Mouse (Mus musculus): ENCODE data around the gene Ldb3. TPM values are rescaled to one million over a fixed set of nuclear protein-coding genes. Genes with fewer than 3 reads are reported as not detected.

Ldb3 gene
- polyA plus RNA-seq, 1 experiment from 2014 or later = 301 TPM

GRCm38 (mm10) chr14:34574068-34574467, 14.4 kb downstream of the Ldb3 start:
- WGBS = 14% methylated on average over 2 of the region's 2 CpGs
- Histone ChIP-seq H3K27ac (replicated peaks in 1 of 2; ENCODE audit: control insufficient read depth in 1 of 2, insufficient read depth in 1 of 2, low read depth in 2 of 2, low read length in 2 of 2) (peak overlapping the region; percentile 88 to 94), H3K4me1 (ENCODE audit: control insufficient read depth in 2 of 2, insufficient read depth in 2 of 2, low read length in 2 of 2) (peaks cover 41 to 59% of the 10 kb centered on the region in 2 experiments)

DNA sequence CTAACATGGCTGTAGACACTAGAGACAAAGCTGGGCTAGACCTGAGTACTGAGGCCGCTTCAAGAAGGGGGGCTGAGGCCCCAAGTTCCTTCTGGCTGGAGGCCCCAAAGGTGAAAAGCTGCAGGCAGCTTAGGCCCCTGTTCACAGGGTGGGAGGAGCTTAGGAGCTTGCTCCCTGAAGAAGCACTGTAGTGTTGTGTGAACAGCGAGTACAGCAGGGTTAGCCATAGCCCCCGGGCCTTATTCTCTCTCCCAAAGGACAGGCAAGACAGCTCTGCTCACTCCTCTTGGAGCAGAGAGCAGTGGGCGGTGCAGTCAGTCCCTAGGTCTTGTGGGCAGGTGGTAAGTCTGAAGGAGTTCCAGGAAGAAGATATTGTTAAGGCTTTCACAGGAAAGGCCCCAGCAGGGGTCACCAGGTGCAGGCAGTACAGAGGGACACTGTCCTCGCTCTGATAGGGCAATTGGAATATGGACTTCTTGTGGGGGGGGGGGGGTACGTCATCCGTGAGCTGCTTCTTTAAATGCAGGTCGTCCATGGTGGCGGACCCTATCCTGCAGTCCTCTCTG, 15.1 kb downstream of the Ldb3 start:
- Histone ChIP-seq H3K27ac (replicated peaks in 1 of 2; ENCODE audit: control insufficient read depth in 1 of 2, insufficient read depth in 1 of 2, low read depth in 2 of 2, low read length in 2 of 2) (peak overlapping the region; percentile 88 to 94), H3K27me3 (ENCODE audit: control insufficient read depth, insufficient read depth, low read length) (no peaks in the 10 kb centered on the region), H3K9ac (ENCODE audit: low read length) (peak overlapping the region; percentile 57), H3K4me3 (ENCODE audit: control insufficient read depth in 1 of 2, insufficient read depth in 1 of 2, low read depth in 1 of 2, low read length in 2 of 2) (no peak overlapping the region), H3K9me3 (ENCODE audit: control insufficient read depth, low read length) (no peaks in the 10 kb centered on the region), H3K36me3 (ENCODE audit: control insufficient read depth, insufficient read depth, low read length) (peaks cover 54% of the 10 kb centered on the region), H3K4me1 (ENCODE audit: control insufficient read depth in 2 of 2, insufficient read depth in 2 of 2, low read length in 2 of 2) (peaks cover 44 to 65% of the 10 kb centered on the region in 2 experiments), H3K4me2 (ENCODE audit: low read length) (peak overlapping the region; percentile 30; the same call in 1 of the 2 replicates)
- no peak for ATAC-seq (ENCODE audit: insufficient number of reproducible peaks, insufficient read depth, low FRiP score, low read depth)
- WGBS = 30% methylated on average over 9 of the region's 9 CpGs

More at GRCm38 (mm10) chr14:34574068-34574467, 14.4 kb downstream of the Ldb3 start:
- H3K4me3 ChIP-seq (ENCODE audit: control insufficient read depth in 1 of 2, insufficient read depth in 1 of 2, low read depth in 1 of 2, low read length in 2 of 2) = no peak overlapping the region
- H3K4me2 ChIP-seq (ENCODE audit: low read length) = peak overlapping the region; percentile 30; the same call in 1 of the 2 replicates
- H3K27me3 ChIP-seq (ENCODE audit: control insufficient read depth, insufficient read depth, low read length) = no peaks in the 10 kb centered on the region
- ATAC-seq (ENCODE audit: insufficient number of reproducible peaks, insufficient read depth, low FRiP score, low read depth) = peak; percentile 76
- no peaks in the 10 kb centered on the region for H3K9me3 ChIP-seq (ENCODE audit: control insufficient read depth, low read length)
- peaks cover 61% of the 10 kb centered on the region for H3K36me3 ChIP-seq (ENCODE audit: control insufficient read depth, insufficient read depth, low read length)
- peak overlapping the region; percentile 57 for H3K9ac ChIP-seq (ENCODE audit: low read length)

DNA sequence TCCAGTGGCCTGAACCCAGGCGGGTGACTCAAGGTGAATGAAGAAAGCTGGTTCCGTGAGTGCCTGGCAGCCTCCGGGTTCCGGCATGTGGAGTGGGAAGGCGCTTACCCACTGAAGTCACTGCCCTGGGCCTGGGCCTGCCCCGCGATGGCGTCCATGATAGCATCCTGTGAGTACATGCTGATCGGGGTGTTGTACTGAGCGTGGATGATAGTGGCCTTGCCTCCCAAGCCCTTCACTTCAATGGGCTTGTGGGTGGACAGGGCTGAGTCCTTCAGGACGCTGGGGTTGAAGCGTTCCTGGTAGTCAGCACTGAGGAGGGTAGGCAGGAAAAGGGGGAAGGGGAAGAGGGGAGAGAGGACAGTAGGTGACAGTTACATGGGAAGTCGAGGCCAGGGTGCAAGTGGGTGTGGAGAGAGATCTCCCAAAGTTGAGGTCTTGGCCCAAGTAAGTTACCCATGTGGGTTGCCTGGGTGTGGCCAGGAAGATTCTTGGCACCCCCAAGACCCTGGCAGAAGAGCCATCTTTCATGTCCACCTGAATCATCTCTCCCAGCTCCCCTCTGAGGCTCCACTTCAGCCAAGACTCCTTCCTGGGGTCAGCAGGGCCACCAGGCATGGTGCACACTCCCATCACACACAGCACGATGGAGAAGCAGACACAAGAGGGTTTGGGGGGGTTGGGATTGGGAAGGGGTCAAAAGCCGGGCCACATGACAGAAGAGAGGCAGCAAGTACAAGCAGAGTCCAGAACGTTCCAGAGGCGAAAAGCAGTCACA, 16.7 kb downstream of the Ldb3 start:
- Histone ChIP-seq H3K27ac (replicated peaks in 1 of 2; ENCODE audit: control insufficient read depth in 1 of 2, insufficient read depth in 1 of 2, low read depth in 2 of 2, low read length in 2 of 2) (peak overlapping the region; percentile 9 to 88), H3K9me3 (ENCODE audit: control insufficient read depth, low read length) (no peaks in the 10 kb centered on the region), H3K4me1 (ENCODE audit: control insufficient read depth in 2 of 2, insufficient read depth in 2 of 2, low read length in 2 of 2) (peaks cover 59 to 77% of the 10 kb centered on the region in 2 experiments), H3K4me2 (ENCODE audit: low read length) (no peak overlapping the region), H3K4me3 (ENCODE audit: control insufficient read depth in 1 of 2, insufficient read depth in 1 of 2, low read depth in 1 of 2, low read length in 2 of 2) (no peak overlapping the region), H3K9ac (ENCODE audit: low read length) (peak overlapping the region; percentile 35; the same call in 1 of the 2 replicates), H3K27me3 (ENCODE audit: control insufficient read depth, insufficient read depth, low read length) (no peaks in the 10 kb centered on the region), H3K36me3 (ENCODE audit: control insufficient read depth, insufficient read depth, low read length) (peaks cover 38% of the 10 kb centered on the region)
- no peak for ATAC-seq (ENCODE audit: insufficient number of reproducible peaks, insufficient read depth, low FRiP score, low read depth)
- WGBS = 69% methylated on average over 17 of the region's 17 CpGs

DNA sequence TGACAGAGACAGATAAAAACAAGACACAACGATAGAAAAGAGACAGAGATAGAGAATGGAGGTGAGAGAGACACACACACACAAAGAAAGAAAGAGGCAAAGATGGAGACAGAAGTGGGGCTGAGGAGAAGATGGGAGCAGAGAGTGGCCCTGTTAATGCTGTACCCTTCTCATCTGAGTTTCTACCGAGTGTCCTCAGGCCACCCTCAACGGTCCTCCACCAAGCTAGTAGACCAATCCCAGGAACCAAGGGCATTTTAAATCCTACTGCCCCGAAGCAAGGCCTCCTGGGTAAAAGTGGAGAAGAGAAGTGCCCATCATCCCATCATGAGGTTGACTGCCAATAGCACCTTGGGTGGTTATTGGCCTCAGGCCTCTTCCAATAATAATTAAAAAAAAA, 17.6 kb downstream of the Ldb3 start:
- H3K4me1 ChIP-seq (ENCODE audit: control insufficient read depth in 2 of 2, insufficient read depth in 2 of 2, low read length in 2 of 2) = peaks cover 68 to 83% of the 10 kb centered on the region in 2 experiments

DNA sequence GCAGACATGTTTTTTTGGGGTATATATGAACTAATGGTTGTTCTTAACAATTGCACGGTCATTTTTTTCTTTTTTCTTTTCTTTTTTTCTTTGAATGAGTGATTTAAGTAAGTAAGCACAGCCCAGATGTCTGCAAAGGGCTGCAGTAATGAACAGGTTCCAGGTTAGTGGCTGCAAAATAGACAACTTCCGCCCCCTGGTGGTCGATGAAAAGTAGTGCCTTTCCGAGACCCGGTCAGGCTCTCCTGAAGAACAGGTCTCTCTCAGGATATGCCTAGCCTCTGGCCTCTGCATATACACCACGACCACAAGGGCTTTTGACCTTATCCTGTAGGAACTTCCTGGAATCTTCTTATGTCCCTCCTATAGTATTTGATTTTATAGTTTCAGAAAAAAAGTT, 18.2 kb downstream of the Ldb3 start:
- Histone ChIP-seq H3K4me2 (ENCODE audit: low read length) (peak overlapping the region; percentile 62), H3K27me3 (ENCODE audit: control insufficient read depth, insufficient read depth, low read length) (no peaks in the 10 kb centered on the region), H3K4me3 (ENCODE audit: control insufficient read depth in 1 of 2, insufficient read depth in 1 of 2, low read depth in 1 of 2, low read length in 2 of 2) (peak overlapping the region in 1 of 2 experiments; percentile 27; a peak in 1 of 4 replicates), H3K9ac (ENCODE audit: low read length) (peak overlapping the region; percentile 64), H3K27ac (replicated peaks in 1 of 2; ENCODE audit: control insufficient read depth in 1 of 2, insufficient read depth in 1 of 2, low read depth in 2 of 2, low read length in 2 of 2) (peak overlapping the region; percentile 40 to 88; a peak in 3 of 4 replicates), H3K9me3 (ENCODE audit: control insufficient read depth, low read length) (no peaks in the 10 kb centered on the region), H3K36me3 (ENCODE audit: control insufficient read depth, insufficient read depth, low read length) (peaks cover 23% of the 10 kb centered on the region), H3K4me1 (ENCODE audit: control insufficient read depth in 2 of 2, insufficient read depth in 2 of 2, low read length in 2 of 2) (peaks cover 73 to 89% of the 10 kb centered on the region in 2 experiments)
- no peak for ATAC-seq (ENCODE audit: insufficient number of reproducible peaks, insufficient read depth, low FRiP score, low read depth)
- WGBS = 0% methylated on average over 6 of the region's 6 CpGs

More for the DNA sequence above, 17.6 kb downstream of the Ldb3 start:
- Histone ChIP-seq H3K27me3 (ENCODE audit: control insufficient read depth, insufficient read depth, low read length) (no peaks in the 10 kb centered on the region), H3K9ac (ENCODE audit: low read length) (peak overlapping the region; percentile 1; the same call in 1 of the 2 replicates), H3K27ac (replicated peaks in 1 of 2; ENCODE audit: control insufficient read depth in 1 of 2, insufficient read depth in 1 of 2, low read depth in 2 of 2, low read length in 2 of 2) (peak overlapping the region in 1 of 2 experiments; percentile 88; a peak in 2 of 4 replicates), H3K9me3 (ENCODE audit: control insufficient read depth, low read length) (no peaks in the 10 kb centered on the region), H3K4me3 (ENCODE audit: control insufficient read depth in 1 of 2, insufficient read depth in 1 of 2, low read depth in 1 of 2, low read length in 2 of 2) (no peak overlapping the region), H3K36me3 (ENCODE audit: control insufficient read depth, insufficient read depth, low read length) (peaks cover 29% of the 10 kb centered on the region), H3K4me2 (ENCODE audit: low read length) (no peak overlapping the region)
- ATAC-seq (ENCODE audit: insufficient number of reproducible peaks, insufficient read depth, low FRiP score, low read depth) = no peak
- 65% methylated on average over 4 of the region's 4 CpGs for WGBS

DNA sequence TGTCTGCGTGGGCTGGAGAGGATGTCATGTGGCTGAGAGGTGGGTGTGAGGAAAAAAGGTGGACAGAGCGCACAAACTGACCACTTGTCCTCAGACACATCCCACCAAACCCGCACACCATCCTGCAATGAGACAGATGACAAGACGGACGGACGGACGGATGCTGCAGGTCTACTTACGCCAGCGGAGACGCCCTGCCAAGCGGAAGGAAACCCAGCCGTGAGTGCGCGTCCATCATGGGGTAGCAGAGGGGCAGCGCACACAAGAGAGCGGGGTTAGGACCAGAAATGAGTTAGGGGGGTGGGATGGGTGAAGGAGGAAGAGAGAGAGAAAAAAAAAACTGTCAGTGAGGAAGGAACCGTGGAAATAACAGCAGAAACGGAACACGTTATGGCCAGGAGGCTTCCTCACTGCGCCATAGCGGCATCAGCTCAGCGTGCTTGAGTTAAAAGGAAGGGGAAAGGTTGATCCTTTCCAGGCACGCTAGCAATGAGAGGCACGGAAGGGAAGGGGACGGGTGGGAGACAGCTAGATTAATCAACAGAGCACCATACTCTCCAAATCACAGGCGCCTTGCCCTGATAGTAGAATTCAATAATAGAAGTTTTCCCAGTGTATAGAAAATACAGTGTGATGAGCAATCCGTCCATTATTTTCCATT, 18.8 kb downstream of the Ldb3 start:
- Histone ChIP-seq H3K9ac (ENCODE audit: low read length) (peak overlapping the region; percentile 64), H3K27me3 (ENCODE audit: control insufficient read depth, insufficient read depth, low read length) (no peaks in the 10 kb centered on the region), H3K4me1 (ENCODE audit: control insufficient read depth in 2 of 2, insufficient read depth in 2 of 2, low read length in 2 of 2) (peaks cover 77 to 93% of the 10 kb centered on the region in 2 experiments), H3K4me2 (ENCODE audit: low read length) (peak overlapping the region; percentile 62), H3K9me3 (ENCODE audit: control insufficient read depth, low read length) (no peaks in the 10 kb centered on the region), H3K27ac (replicated peaks in 1 of 2; ENCODE audit: control insufficient read depth in 1 of 2, insufficient read depth in 1 of 2, low read depth in 2 of 2, low read length in 2 of 2) (peak overlapping the region; percentile 40 to 70), H3K36me3 (ENCODE audit: control insufficient read depth, insufficient read depth, low read length) (peaks cover 17% of the 10 kb centered on the region), H3K4me3 (ENCODE audit: control insufficient read depth in 1 of 2, insufficient read depth in 1 of 2, low read depth in 1 of 2, low read length in 2 of 2) (peak overlapping the region; percentile 13 to 27)
- 17% methylated on average over 27 of the region's 27 CpGs for WGBS
- ATAC-seq (ENCODE audit: insufficient number of reproducible peaks, insufficient read depth, low FRiP score, low read depth) = no peak

GRCm38 (mm10) chr14:34568626-34569025, 19.9 kb downstream of the Ldb3 start:
- no peak overlapping the region for H3K4me3 ChIP-seq (ENCODE audit: control insufficient read depth in 1 of 2, insufficient read depth in 1 of 2, low read depth in 1 of 2, low read length in 2 of 2)
- no peak for ATAC-seq (ENCODE audit: insufficient number of reproducible peaks, insufficient read depth, low FRiP score, low read depth)
- H3K27me3 ChIP-seq (ENCODE audit: control insufficient read depth, insufficient read depth, low read length) = no peaks in the 10 kb centered on the region
- H3K4me2 ChIP-seq (ENCODE audit: low read length) = no peak overlapping the region
- H3K9me3 ChIP-seq (ENCODE audit: control insufficient read depth, low read length) = no peaks in the 10 kb centered on the region
- peaks cover 20% of the 10 kb centered on the region for H3K36me3 ChIP-seq (ENCODE audit: control insufficient read depth, insufficient read depth, low read length)
- WGBS = 56% methylated on average over 4 of the region's 4 CpGs
- peak overlapping the region; percentile 64 for H3K9ac ChIP-seq (ENCODE audit: low read length)
- H3K27ac ChIP-seq (replicated peaks in 1 of 2; ENCODE audit: control insufficient read depth in 1 of 2, insufficient read depth in 1 of 2, low read depth in 2 of 2, low read length in 2 of 2) = peak overlapping the region; percentile 1 to 70; a peak in 2 of 4 replicates
- peaks cover 74 to 94% of the 10 kb centered on the region in 2 experiments for H3K4me1 ChIP-seq (ENCODE audit: control insufficient read depth in 2 of 2, insufficient read depth in 2 of 2, low read length in 2 of 2)
